Mouse (Mus musculus): ENCODE measurements around the gene Dusp23. TPM values are rescaled to one million over a fixed set of nuclear protein-coding genes. Genes with fewer than 3 reads are reported as not detected.

Gene Dusp23
- polyA plus RNA-seq, 1 experiment from 2014 or later, result 13.8 TPM

Other genes with a start within 250 kb of the Dusp23 start
- gene Slamf9, start 157.6 kb downstream of the Dusp23 start, polyA plus RNA-seq (2014; fragmentation: Nextera tagmentation; extraction: Ambion mirVana), result 0.25 TPM in 1 of 2 replicates, not detected in the other
- 52.7 and 53.1 TPM in 2 replicates for gene Igsf9, start 151.2 kb downstream of the Dusp23 start, polyA plus RNA-seq (2014; fragmentation: Nextera tagmentation; extraction: Ambion mirVana)
- 53.6 and 56.0 TPM in 2 replicates for gene Tagln2, start 132.9 kb downstream of the Dusp23 start, polyA plus RNA-seq (2014; fragmentation: Nextera tagmentation; extraction: Ambion mirVana)
- 0.68 and 1.3 TPM in 2 replicates for gene Cfap45, start 112.2 kb downstream of the Dusp23 start, polyA plus RNA-seq (2014; fragmentation: Nextera tagmentation; extraction: Ambion mirVana)
- 0.14 TPM in 1 of 2 replicates, not detected in the other for gene Vsig8, start 77.0 kb downstream of the Dusp23 start, polyA plus RNA-seq (2014; fragmentation: Nextera tagmentation; extraction: Ambion mirVana)
- 0.08 and 0.18 TPM in 2 replicates for gene Slamf8, start 42.4 kb downstream of the Dusp23 start, polyA plus RNA-seq (2014; fragmentation: Nextera tagmentation; extraction: Ambion mirVana)
- 1.1 and 1.7 TPM in 2 replicates for gene Fcrl6, start 30.4 kb downstream of the Dusp23 start, polyA plus RNA-seq (2014; fragmentation: Nextera tagmentation; extraction: Ambion mirVana)
- gene Crp, start 65.1 kb upstream of the Dusp23 start, polyA plus RNA-seq (2014; fragmentation: Nextera tagmentation; extraction: Ambion mirVana), result not detected in 2 replicates